Mouse (Mus musculus) heart, adult 18-20 months (tissue): ENCODE measurements at regions not wholly inside any gene's neighbourhood (a gene's known extent, or its start where the extent isn't known, plus 50 kb on each side); places are given as distances from the start of the nearest gene placed in this dataset.

ENCODE experiments used
- DNase-seq, 2 experiments: peaks; one replicate each; pipeline ENCODE4 v3.0.0; 2021 to 2022; ENCODE audit warnings: mixed read lengths in 1 of 2

DNA sequence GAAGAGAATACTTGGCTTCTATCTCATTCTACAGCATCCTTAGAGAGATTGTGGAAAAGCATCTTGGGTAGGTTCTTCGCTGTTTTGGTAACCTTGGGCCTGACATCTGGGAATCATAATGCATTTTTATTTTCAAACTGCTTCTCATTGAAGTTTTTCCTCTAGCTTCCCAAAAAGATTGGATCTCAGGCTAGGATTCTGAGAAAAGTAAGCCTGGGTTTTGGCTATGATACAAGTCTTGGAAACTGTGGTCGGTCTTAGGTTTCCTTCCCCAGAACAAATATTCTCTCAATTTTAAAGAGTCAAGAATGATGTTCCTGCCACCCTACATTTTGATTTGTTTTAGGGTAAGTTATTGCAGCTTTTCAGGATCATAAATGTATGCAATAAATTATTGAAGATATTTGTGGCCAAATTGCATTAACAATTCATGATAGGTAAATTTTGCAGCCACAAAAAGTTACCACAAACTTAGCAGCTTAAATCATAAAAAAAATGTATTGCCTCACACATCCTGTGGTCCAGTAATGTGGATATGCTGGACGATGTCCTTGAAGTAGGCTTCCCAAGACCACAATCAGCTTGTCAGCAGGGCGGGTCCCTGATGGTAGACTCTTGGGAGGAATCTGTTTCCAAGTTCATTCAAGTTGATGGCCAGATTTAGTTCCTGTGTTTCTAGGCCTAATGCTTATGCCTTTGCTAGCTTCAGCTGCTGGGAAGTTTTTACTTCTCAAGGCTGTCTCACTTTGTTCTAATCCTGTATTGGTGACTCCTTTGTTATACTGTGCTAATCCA is 257.6 kb upstream of the Adamts5 start:
- DNase-seq = peak; percentile 52 to 74

GRCm38 (mm10) chr16:86138171-86138570 is 236.5 kb upstream of the Adamts5 start:
- peak; percentile 26 to 60 for DNase-seq

- DNase-seq = no peak
These were observed 234.5 kb upstream of the Adamts5 start for GRCm38 (mm10) chr16:86136169-86136568.

GRCm38 (mm10) chr16:86127391-86127790 is 225.8 kb upstream of the Adamts5 start:
- DNase-seq = peak; percentile 31 to 56

GRCm38 (mm10) chr16:86124182-86124581 is 222.6 kb upstream of the Adamts5 start:
- DNase-seq = no peak

DNA sequence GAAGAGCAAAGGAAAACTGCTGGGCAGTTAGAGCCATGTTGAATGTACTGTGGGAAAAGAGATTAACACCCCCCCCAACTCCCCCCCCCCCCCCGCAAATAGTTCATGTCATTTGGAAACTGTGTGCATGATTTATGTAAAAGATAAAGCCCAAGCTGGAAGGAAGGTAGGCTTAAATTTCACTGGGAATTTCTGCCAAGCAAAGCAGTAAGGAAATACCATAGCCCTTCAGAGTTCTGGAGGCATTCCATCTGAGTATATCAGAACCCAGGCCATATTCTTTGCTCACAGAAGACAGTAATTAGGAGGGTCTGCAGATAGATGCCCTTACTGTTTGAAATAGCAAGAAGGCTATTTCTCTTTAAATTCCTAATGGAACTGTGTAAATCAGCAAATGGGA is 221.3 kb upstream of the Adamts5 start:
- DNase-seq = no peak

DNA sequence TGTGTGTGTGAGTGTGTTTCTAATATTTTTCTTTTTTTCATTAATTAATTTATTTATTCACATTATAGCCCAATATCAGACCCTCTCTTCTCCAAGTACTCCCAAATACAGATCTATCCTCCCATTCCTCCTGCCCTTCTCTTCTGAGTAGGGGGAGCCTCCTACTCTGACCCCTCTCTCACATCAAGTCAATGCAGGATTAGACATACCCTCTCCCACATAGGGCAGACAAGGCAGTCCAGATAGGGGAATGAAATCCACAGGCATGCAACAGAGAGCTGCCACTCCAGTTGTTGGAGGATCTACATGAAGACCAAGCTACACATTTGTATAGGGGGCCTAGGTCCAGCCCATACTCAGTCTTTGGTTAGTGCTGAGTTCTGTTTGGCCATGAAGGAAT is 216.3 kb upstream of the Adamts5 start:
- no peak for DNase-seq

DNA sequence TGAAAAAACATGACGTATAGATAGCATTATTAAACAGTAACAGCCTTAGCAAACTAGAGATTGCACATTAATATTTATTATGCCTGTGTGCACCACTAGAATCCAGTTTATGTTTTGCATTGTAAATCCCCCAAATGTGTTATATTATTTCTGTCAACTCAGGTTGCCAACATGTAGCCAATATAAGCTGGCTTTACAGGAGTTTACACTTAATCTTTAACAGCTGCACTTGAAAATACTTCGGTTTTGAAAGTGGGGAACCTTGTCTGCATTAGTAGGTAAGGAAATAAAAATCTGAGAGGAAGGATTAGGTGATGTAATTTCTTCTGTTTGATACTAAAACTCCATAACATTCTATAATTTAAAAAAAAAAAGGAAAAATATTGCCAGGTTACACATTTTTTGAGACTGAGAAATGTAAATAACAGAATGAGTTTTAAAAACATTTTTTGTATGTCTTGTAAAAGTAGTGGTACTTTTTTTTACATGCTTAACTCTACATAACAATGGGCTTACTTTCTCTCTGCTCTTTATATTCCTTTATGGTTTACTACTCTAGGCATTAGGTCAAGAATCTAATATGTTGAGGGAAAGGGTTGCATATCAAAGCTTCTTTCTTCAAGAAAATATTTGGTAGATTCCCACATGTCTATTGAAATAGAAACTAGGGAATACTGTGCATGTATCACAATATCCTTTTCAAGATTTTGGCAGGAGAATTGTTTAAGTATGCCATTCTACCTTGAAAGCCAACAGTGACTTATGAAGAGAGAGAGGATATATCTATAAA is 214.2 kb upstream of the Adamts5 start:
- no peak for DNase-seq

DNA sequence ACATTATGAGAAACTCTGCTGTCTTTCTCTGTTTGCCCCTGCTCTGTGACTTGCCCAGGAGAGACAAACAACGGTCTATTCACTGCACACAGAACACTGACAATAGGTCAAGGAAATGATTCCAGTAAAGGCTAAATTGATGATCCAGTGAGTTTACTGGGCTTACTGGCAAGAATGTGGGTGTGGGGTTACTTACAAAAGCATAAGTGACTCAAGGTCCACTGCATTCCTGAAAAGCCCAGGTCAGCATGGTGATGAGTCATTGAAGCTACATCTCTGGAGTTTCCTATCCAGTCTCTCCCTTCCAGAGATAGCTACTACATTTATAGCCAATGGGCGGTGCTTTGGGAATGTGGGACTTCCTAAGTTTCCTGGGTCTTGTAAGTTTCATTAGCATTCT is 192.8 kb upstream of the Adamts5 start:
- DNase-seq = no peak

DNA sequence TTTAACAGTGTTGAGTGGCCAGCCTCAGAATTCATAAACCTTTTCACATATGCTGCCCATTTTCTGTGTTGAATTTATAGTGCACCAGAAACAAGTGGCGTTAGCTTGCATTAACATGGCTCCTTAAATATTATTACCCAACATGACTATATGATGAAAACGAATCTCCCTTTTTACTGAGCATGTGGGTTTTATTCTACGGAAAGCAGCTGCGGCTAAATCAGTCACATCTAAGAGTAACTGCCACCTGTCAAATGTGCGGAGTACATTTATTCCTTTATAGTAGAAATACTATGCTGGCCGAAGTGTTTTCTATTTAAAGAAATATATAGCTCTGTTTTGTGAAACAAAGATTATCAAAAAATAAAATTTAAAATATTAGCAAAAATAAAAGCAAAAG is 188.5 kb upstream of the Adamts5 start:
- no peak for DNase-seq

GRCm38 (mm10) chr16:86087421-86087820 is 185.8 kb upstream of the Adamts5 start:
- DNase-seq = no peak

GRCm38 (mm10) chr16:86067628-86068364 is 166.2 kb upstream of the Adamts5 start:
- no peak for DNase-seq

DNA sequence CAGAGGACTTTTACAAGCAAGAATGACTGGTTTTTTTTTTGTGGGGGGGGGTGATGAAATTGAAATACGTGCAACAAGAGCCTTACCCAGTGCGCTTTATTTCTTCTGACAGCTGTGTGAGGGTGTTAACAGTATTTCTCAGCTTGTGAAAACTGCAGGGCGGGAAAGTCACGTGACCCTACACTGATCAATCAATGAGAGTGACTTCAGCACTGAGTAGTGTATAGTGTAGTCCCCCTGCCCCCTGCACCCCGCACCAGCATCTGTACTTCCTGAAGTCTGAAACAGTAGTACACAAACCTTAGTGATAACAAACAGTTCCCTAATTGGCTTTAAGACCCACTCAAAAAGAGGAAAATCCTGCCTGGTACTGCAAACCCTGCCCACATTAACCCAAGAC is 158.5 kb upstream of the Adamts5 start:
- DNase-seq = peak in 1 of 2 experiments; percentile 8

DNA sequence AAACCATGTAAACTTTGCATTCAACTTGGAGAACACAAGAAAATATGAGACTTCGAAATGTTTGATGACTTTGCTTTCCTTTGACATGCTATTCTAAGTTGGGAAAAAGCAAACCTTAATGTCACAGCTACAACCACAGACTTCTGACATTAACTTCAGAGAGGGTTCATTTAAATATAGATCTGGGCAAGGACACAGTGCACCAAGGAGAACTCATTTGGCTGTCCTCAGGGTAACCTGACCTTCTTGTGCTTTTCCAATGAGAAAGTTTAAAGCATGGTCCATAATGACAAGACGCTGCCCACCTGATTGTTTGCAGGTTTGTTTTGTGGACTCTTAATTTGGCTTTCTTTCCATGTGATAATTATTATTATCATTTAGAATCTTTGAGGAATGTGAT is 143.1 kb upstream of the Adamts5 start:
- no peak for DNase-seq

DNA sequence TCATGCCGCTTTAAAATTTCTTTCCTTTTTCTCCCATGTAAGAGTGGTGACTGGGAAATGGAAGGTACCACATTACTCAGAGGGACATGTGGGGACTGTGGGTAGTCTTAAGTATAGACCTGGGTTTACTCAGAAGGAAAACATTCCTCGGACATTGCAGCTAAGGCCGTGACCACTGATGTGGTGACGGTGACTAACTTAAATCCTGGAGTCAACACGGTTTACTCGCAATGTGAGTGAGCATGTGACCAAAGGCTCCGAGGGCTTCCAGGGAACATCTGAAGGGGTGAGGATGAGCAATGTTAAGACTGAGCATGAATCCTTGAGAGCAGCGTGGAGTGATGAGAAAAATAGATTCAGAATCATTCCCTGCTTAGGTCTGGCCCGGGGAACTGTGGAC is 133.1 kb upstream of the Adamts5 start:
- no peak for DNase-seq

GRCm38 (mm10) chr16:86027700-86028099 is 126.1 kb upstream of the Adamts5 start:
- no peak for DNase-seq

GRCm38 (mm10) chr16:86015336-86015735 is 113.7 kb upstream of the Adamts5 start:
- DNase-seq = peak; percentile 11 to 52

DNA sequence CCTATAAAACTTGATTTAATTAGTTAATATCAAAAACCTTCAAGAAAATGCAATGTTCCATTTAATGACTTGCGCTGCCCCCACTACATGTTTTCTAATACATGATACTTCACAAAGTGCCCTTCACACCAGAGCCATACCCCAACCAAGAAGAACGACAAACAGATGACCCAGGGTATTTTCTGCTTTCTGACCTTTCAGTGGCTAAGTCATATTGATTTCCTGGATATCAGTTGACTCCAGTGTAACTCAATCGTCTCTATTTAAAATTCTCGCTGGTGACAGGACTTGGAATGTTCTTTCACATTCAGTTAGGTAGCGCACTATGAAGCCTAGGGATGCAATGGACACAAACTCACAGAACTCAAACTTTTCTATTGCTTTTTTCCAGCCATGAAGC is 109.4 kb upstream of the Adamts5 start:
- DNase-seq = no peak

DNA sequence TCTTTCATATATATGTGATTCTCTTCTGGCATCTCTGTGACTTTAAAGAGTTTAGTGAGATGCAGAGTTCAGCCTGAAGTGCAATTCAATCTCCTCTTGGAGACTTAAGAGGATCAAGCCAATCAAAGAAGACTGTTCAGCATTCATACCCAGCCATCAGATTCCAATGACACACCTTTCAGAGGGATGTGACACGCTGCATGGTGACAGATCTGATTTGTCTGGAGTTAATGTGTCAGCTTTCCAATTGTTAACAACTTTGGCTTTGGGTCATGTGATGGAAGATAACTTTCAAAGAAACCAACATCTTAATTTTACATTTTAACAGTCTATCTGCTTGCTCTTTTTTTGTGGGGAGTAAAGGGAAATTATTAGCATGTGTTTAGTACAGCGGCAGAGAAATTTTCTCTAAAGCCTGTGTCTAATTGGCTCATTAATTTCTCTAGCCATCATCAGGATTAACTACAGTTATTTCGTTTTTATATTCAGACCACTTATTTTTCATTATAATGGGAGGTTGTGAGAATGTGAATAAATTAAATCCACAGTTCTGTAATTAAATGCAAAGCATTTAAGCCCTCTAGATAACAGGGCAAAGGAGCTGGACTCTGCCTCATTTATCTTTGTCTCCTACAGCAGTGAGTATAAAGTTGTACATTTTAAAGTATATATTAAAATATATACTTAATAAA is 108.2 kb upstream of the Adamts5 start:
- DNase-seq = no peak

DNA sequence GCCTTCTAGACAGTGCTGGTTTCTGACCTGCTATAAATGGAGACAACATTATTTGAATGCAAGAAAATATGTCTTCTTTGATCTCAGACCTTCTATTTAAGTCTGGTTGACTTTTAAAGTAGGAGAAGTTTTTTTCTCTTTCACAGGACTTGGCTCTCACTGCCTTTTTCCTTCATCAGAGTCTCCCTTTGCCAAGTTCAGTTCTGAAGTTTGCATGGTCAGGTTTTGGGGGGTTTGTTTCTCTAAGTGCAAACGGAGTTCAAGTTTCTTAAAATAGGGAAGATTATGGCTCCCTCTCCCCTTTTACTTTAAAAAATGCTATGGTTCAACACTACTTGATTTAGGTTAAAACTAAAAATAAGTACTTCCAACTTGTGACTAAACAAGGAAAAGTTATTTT is 106.2 kb upstream of the Adamts5 start:
- DNase-seq = no peak

GRCm38 (mm10) chr16:86000846-86001245 is 99.2 kb upstream of the Adamts5 start:
- DNase-seq = no peak

- DNase-seq = no peak
These were observed 84.2 kb upstream of the Adamts5 start for GRCm38 (mm10) chr16:85985841-85986240.
